Mouse (Mus musculus) midbrain, embryonic 11.5 days (tissue): Measurements from ENCODE around the gene Hist1h2ad. TPM values are rescaled to one million over a fixed set of nuclear protein-coding genes. Genes with fewer than 3 reads are reported as not detected.
"Not testable (repeated sequence)": the region's sequence is repeated elsewhere in the genome, so short reads cannot be mapped to it uniquely, and the experiment has no call there.

ENCODE experiments used
- ATAC-seq: fragments of 200-750 bp; cut with Nextera tagmentation; 2 replicates; pipeline ENCODE4 v1.8.0; 2017; ENCODE audit warnings: moderate TSS enrichment, moderate library complexity; ENCODE audit not compliant: low FRiP score
- DNase-seq: peaks from one replicate; pipeline ENCODE4 v3.0.0; 2015; ENCODE audit warnings: low spot score; ENCODE audit errors: missing footprints
- H3K27ac ChIP-seq: fragments of 300-500 bp; sonication (generic); 2 replicates; pipeline ENCODE4 v1.5.1; 2014; ENCODE audit warnings: low read depth, low read length
- H3K27me3 ChIP-seq: fragments of 300-500 bp; sonication (generic); 2 replicates; pipeline ENCODE4 v1.6.1; 2014; ENCODE audit warnings: mild to moderate bottlenecking, low read length, moderate library complexity, mixed read lengths; ENCODE audit not compliant: control insufficient read depth, insufficient read depth
- H3K36me3 ChIP-seq: fragments of 300-500 bp; sonication (generic); 2 replicates; pipeline ENCODE4 v1.6.1; 2014; ENCODE audit warnings: mild to moderate bottlenecking, low read length, moderate library complexity, mixed read lengths; ENCODE audit not compliant: control insufficient read depth, insufficient read depth
- H3K4me1 ChIP-seq: fragments of 300-500 bp; sonication (generic); 2 replicates; pipeline ENCODE4 v1.6.1; 2014; ENCODE audit warnings: low read length; ENCODE audit not compliant: control insufficient read depth, insufficient read depth
- H3K4me2 ChIP-seq: fragments of 300-500 bp; sonication (generic); 2 replicates; pipeline ENCODE4 v1.6.1; 2014; ENCODE audit warnings: mild to moderate bottlenecking, moderate library complexity
- H3K4me3 ChIP-seq: fragments of 300-500 bp; sonication (generic); 2 replicates; pipeline ENCODE4 v1.5.1; 2014; ENCODE audit warnings: low read depth, low read length
- H3K9ac ChIP-seq: fragments of 300-500 bp; sonication (generic); 2 replicates; pipeline ENCODE4 v1.6.1; 2014; ENCODE audit warnings: low read length
- H3K9me3 ChIP-seq: fragments of 300-500 bp; sonication (generic); 2 replicates; pipeline ENCODE4 v1.6.1; 2016; ENCODE audit warnings: low read length; ENCODE audit not compliant: control insufficient read depth
- WGBS: fragments of 180-500 bp; shearing (Covaris S2); extraction: QIAGEN DNeasy Blood & Tissue Kit; methylation state at CpG from one replicate; pipeline ENCODE4 v1.1.7; 2014; 5-methylcytosine and 5-hydroxymethylcytosine counted together
- polyA plus RNA-seq: library from polyadenylated mRNA; unstranded; fragments of >200 nt; fragmentation: Nextera tagmentation; extraction: Ambion mirVana; gene quantifications from 2 replicates; pipeline ENCODE4 v1.2.1, GENCODE M21; 2014

Gene Hist1h2ad
- polyA plus RNA-seq, 1 experiment from 2014 or later = 1.9 TPM

GRCm38 (mm10) chr13:23539821-23540220, 34.4 kb upstream of the Hist1h2ad start:
- not testable (repeated sequence) for H3K4me1 ChIP-seq, H3K27me3 ChIP-seq, H3K4me2 ChIP-seq, H3K9me3 ChIP-seq, ATAC-seq, H3K27ac ChIP-seq, H3K36me3 ChIP-seq, H3K4me3 ChIP-seq, DNase-seq, H3K9ac ChIP-seq
- WGBS = 75% methylated on average over 1 of the region's 1 CpGs

- DNase-seq (no peak), ATAC-seq (no peak)
- Histone ChIP-seq H3K4me1 (peaks cover 8% of the 10 kb centered on the region; the same call in 1 of the 2 replicates), H3K4me3 (no peak overlapping the region), H3K27me3 (no peaks in the 10 kb centered on the region), H3K4me2 (no peak overlapping the region), H3K36me3 (no peaks in the 10 kb centered on the region), H3K9ac (no peak overlapping the region), H3K9me3 (no peaks in the 10 kb centered on the region), H3K27ac (no peak overlapping the region)
- 82% methylated on average over 3 of the region's 3 CpGs for WGBS
Observed at GRCm38 (mm10) chr13:23541497-23541896, 32.7 kb upstream of the Hist1h2ad start.

- 2% methylated on average over 3 of the region's 3 CpGs for WGBS
Observed at GRCm38 (mm10) chr13:23542225-23542980, 31.8 kb upstream of the Hist1h2ad start.

DNA sequence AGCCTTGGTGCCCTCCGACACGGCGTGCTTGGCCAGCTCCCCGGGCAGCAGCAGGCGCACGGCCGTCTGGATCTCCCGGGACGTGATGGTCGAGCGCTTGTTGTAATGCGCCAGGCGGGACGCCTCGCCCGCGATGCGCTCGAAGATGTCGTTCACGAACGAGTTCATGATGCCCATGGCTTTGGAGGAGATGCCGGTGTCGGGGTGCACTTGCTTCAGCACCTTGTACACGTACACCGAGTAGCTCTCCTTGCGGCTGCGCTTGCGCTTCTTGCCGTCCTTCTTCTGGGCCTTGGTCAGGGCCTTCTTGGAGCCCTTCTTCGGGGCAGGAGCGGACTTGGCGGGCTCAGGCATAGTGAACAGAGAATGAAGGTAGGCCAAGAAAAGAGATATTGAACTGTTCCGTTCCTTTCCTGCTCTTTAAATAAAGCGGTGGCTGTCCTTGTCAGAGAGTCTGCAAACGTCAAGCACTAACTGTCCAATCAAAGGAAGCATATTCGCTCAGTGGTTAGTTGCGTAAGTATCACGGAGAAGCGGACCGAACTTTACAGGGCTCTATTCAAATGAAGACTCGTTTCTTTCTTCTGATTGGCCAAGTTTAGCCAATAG, 31.1 kb upstream of the Hist1h2ad start, which contains the start of gene Hist1h2bh:
TSS of gene Hist1h2bh (minus strand) at position 394 of the 609 bp plus-strand sequence.
- H3K27ac ChIP-seq = peak within 1 kb of the TSS; percentile 90
- H3K4me1 ChIP-seq, H3K9me3 ChIP-seq, H3K36me3 ChIP-seq, H3K27me3 ChIP-seq: not testable (repeated sequence)
- peak within 1 kb of the TSS; percentile 43 for H3K4me3 ChIP-seq
- peak within 1 kb of the TSS; percentile 74 for H3K9ac ChIP-seq
- WGBS = under 1% methylated on average over 26 of the region's 42 CpGs
- H3K4me2 ChIP-seq = peak within 1 kb of the TSS; percentile 62
- ATAC-seq = peak; percentile 93
- peak; percentile 97 for DNase-seq

More at GRCm38 (mm10) chr13:23542225-23542980, 31.8 kb upstream of the Hist1h2ad start:
- H3K27me3 ChIP-seq, H3K4me1 ChIP-seq, H3K36me3 ChIP-seq, ATAC-seq, H3K9me3 ChIP-seq: not testable (repeated sequence)
- H3K9ac ChIP-seq = peak overlapping the region; percentile 74
- H3K4me3 ChIP-seq = peak overlapping the region; percentile 43
- peak overlapping the region; percentile 79 for H3K27ac ChIP-seq
- DNase-seq = peak; percentile 91
- peak overlapping the region; percentile 62 for H3K4me2 ChIP-seq

DNA sequence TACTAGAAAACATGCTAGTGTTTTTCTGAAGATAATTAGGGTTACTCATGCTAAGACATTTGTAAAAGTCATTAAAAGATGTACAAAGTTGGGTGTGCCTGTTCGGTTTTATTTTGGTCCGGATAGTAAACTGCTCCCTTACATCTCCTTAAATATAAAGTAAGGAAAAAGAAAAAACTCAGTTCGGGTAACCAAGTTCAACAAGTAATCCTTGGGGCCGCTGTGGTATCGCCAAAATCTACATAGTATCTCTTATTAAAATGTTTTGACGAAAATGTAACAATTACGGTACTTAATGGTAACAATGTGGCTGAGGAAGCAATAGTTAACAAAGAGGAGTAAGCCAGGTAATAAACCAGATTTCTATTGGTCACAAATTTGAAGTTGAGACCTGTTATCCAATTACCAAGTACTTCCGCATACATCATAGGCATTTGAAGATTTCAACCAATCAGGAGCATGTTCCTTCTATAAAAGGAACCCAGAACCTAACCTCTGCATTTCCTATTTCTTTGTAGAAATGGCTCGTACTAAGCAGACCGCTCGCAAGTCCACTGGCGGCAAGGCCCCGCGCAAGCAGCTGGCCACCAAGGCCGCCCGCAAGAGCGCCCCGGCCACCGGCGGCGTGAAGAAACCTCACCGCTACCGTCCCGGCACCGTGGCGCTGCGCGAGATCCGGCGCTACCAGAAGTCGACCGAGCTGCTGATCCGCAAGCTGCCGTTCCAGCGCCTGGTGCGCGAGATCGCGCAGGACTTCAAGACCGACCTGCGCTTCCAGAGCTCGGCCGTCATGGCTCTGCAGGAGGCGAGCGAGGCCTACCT, 30.0 kb upstream of the Hist1h2ad start, which contains the start of gene Hist1h3f:
TSS of gene Hist1h3f (plus strand) at position 88 of the 822 bp plus-strand sequence.
- H3K9ac ChIP-seq = peak within 1 kb of the TSS; percentile 74

DNA sequence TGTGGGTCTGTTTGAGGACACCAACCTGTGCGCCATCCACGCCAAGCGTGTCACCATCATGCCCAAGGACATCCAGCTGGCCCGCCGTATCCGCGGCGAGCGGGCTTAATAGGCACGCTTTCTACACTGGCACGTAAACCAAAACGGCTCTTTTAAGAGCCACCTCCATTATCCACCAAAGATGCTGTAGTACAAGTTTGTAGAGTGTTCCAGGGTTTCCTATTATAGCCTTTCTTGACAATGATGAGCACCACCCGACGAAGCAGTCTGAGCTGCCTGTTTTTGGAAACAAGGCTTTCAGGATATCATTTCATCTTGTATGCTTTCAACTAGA, 29.4 kb upstream of the Hist1h2ad start:
- Histone ChIP-seq H3K9ac (peak overlapping the region; percentile 47; the same call in 1 of the 2 replicates), H3K4me3 (peak overlapping the region; percentile 39), H3K4me2 (peak overlapping the region; percentile 39), H3K27ac (peak overlapping the region; percentile 83; the same call in 1 of the 2 replicates)
- ATAC-seq, DNase-seq, H3K27me3 ChIP-seq, H3K4me1 ChIP-seq, H3K9me3 ChIP-seq, H3K36me3 ChIP-seq: not testable (repeated sequence)
- WGBS = 0% methylated on average over 11 of the region's 14 CpGs

More for the DNA sequence above, 30.0 kb upstream of the Hist1h2ad start, which contains the start of gene Hist1h3f:
- H3K36me3 ChIP-seq = no peaks in the 10 kb centered on the region
- peak; percentile 99 for DNase-seq
- H3K4me3 ChIP-seq = peak within 1 kb of the TSS; percentile 43
- H3K27ac ChIP-seq = peak within 1 kb of the TSS; percentile 90
- H3K27me3 ChIP-seq = no peaks in the 10 kb centered on the region
- H3K9me3 ChIP-seq = no peaks in the 10 kb centered on the region
- peak within 1 kb of the TSS; percentile 62 for H3K4me2 ChIP-seq
- ATAC-seq = peak; percentile 95
- peaks cover 2% of the 10 kb centered on the region; the same call in 1 of the 2 replicates for H3K4me1 ChIP-seq
- under 1% methylated on average over 22 of the region's 45 CpGs for WGBS

DNA sequence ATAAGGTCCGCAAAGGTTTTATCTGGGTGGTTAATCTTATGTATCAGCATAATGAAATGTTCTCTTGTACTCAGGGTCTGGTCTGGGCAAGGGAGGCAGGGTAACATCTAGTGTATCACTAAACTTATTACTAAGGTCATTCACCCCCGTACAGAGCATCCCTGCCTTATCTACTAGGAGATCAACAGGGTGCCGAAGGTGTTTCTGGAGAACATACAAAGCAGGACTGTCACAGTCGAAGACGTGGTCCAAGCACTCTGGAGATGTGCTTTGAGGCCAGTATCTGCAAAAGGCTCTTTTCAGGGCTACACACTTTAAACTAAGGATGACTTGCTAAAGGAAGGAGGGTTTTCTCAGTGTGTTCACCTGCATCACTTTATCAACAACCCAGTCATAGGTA, 27.5 kb upstream of the Hist1h2ad start:
- H3K9ac ChIP-seq = no peak overlapping the region
- WGBS = 87% methylated on average over 5 of the region's 5 CpGs
- no peak for DNase-seq
- H3K4me2 ChIP-seq = no peak overlapping the region
- H3K9me3 ChIP-seq = no peaks in the 10 kb centered on the region
- H3K4me3 ChIP-seq = no peak overlapping the region
- H3K4me1 ChIP-seq = peaks cover 2% of the 10 kb centered on the region; the same call in 1 of the 2 replicates
- H3K36me3 ChIP-seq = no peaks in the 10 kb centered on the region
- no peak overlapping the region for H3K27ac ChIP-seq
- no peak for ATAC-seq
- no peaks in the 10 kb centered on the region for H3K27me3 ChIP-seq

DNA sequence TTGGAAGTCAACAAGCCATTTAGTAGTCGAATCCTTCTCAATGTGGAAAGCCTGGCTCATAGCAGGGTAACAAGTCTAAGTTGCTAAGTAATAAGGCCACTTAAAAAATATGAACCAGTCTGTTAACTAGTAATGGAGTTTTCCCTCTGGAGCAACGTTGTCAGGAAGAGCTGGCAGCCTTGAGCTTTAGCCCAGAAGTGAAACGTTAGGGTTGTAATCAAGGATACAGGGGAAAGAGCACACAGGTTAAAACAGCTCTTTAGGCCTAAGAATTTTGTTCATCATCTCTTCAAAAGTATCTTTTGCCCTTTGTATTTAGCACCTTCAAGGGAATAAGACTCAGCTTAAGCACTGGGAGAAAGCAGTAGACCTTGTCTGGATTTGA, 23.4 kb upstream of the Hist1h2ad start:
- H3K4me1 ChIP-seq = peaks cover 10% of the 10 kb centered on the region
- WGBS = 10% methylated on average over 3 of the region's 3 CpGs
- ATAC-seq (no peak), DNase-seq (peak; percentile 95)
- peak overlapping the region; percentile 32 for H3K4me3 ChIP-seq
- no peaks in the 10 kb centered on the region for H3K27me3 ChIP-seq
- peak overlapping the region; percentile 90 for H3K27ac ChIP-seq
- peak overlapping the region; percentile 51 for H3K4me2 ChIP-seq
- H3K9me3 ChIP-seq = no peaks in the 10 kb centered on the region
- H3K9ac ChIP-seq = peak overlapping the region; percentile 69
- no peaks in the 10 kb centered on the region for H3K36me3 ChIP-seq
